Mouse (Mus musculus): ENCODE results near the gene Kmt5b. TPM values are rescaled to one million over a fixed set of nuclear protein-coding genes. Genes with fewer than 3 reads are reported as not detected.

Gene Kmt5b
- polyA plus RNA-seq, 1 experiment from 2014 or later: 59.9 TPM

DNA sequence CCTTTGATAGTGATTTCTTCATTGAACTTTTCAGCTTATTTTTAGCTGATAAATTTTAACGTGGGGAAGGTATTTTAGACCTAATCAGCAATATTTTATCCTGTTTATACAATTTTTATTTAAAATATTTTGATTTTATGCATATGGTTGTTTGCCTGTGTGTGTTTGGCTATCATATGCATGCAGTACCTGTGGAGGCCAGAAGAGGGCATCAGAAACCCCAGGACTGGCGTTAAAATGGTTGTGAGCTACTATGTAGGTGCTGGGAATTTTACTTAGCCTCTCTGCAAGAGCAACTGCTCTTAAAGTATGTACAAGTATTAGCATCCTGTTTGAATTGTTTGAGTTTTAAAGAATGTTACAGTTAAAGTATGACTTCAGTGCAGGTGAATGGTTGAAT is 97.7 kb downstream of the Kmt5b start:
- no peak overlapping the region for H3K9ac ChIP-seq
- peaks cover 3% of the 10 kb centered on the region; the same call in 1 of the 2 replicates for H3K36me3 ChIP-seq (replicated peaks)
- H3K9me3 ChIP-seq: no peaks in the 10 kb centered on the region
- no peaks in the 10 kb centered on the region for H3K4me1 ChIP-seq
- H3K27ac ChIP-seq: no peak overlapping the region
- no peaks in the 10 kb centered on the region for H3K27me3 ChIP-seq (replicated peaks)
- no peak for ATAC-seq (replicated peaks)
- H3K4me2 ChIP-seq: no peak overlapping the region
- 91% methylated on average over 2 of the region's 2 CpGs for WGBS
- no peak overlapping the region for H3K4me3 ChIP-seq

Other genes starting within 250 kb of the Kmt5b start
- gene Ppp6r3, start 191.7 kb upstream of the Kmt5b start, polyA plus RNA-seq (2015; fragmentation: Nextera tagmentation; extraction: Ambion mirVana): 55.7 and 65.4 TPM in 2 replicates
- 1.1 and 1.4 TPM in 2 replicates for gene Lrp5, start 80.9 kb upstream of the Kmt5b start, polyA plus RNA-seq (2015; fragmentation: Nextera tagmentation; extraction: Ambion mirVana)
- gene 1810055G02Rik, start 59.1 kb upstream of the Kmt5b start, polyA plus RNA-seq (2015; fragmentation: Nextera tagmentation; extraction: Ambion mirVana): 34.6 and 35.9 TPM in 2 replicates
- 65.6 and 66.3 TPM in 2 replicates for gene Chka, start 84.4 kb downstream of the Kmt5b start, polyA plus RNA-seq (2015; fragmentation: Nextera tagmentation; extraction: Ambion mirVana)
- gene Tcirg1, start 139.7 kb downstream of the Kmt5b start, polyA plus RNA-seq (2015; fragmentation: Nextera tagmentation; extraction: Ambion mirVana): 12.7 and 14.6 TPM in 2 replicates
- gene Ndufs8, start 145.4 kb downstream of the Kmt5b start, polyA plus RNA-seq (2015; fragmentation: Nextera tagmentation; extraction: Ambion mirVana): 246 and 258 TPM in 2 replicates
- 1.9 TPM in 2 replicates for gene Aldh3b1, start 162.4 kb downstream of the Kmt5b start, polyA plus RNA-seq (2015; fragmentation: Nextera tagmentation; extraction: Ambion mirVana)
- 11.7 and 11.8 TPM in 2 replicates for gene Unc93b1, start 167.8 kb downstream of the Kmt5b start, polyA plus RNA-seq (2015; fragmentation: Nextera tagmentation; extraction: Ambion mirVana)
- not detected in 2 replicates for gene Aldh3b3, start 191.2 kb downstream of the Kmt5b start, polyA plus RNA-seq (2015; fragmentation: Nextera tagmentation; extraction: Ambion mirVana)
- gene Aldh3b2, start 204.9 kb downstream of the Kmt5b start, polyA plus RNA-seq (2015; fragmentation: Nextera tagmentation; extraction: Ambion mirVana): 0.43 and 0.67 TPM in 2 replicates
- 1.7 and 2.2 TPM in 2 replicates for gene Acy3, start 219.1 kb downstream of the Kmt5b start, polyA plus RNA-seq (2015; fragmentation: Nextera tagmentation; extraction: Ambion mirVana)
- not detected in 2 replicates for gene Tbx10, start 225.3 kb downstream of the Kmt5b start, polyA plus RNA-seq (2015; fragmentation: Nextera tagmentation; extraction: Ambion mirVana)
- gene Nudt8, start 233.2 kb downstream of the Kmt5b start, polyA plus RNA-seq (2015; fragmentation: Nextera tagmentation; extraction: Ambion mirVana): 30.6 and 33.4 TPM in 2 replicates
- 6.5 and 8.3 TPM in 2 replicates for gene Gm49405, start 233.2 kb downstream of the Kmt5b start, polyA plus RNA-seq (2015; fragmentation: Nextera tagmentation; extraction: Ambion mirVana)
- gene Doc2g, start 235.9 kb downstream of the Kmt5b start, polyA plus RNA-seq (2015; fragmentation: Nextera tagmentation; extraction: Ambion mirVana): 8.4 and 12.1 TPM in 2 replicates
- 229 and 239 TPM in 2 replicates for gene Ndufv1, start 245.4 kb downstream of the Kmt5b start, polyA plus RNA-seq (2015; fragmentation: Nextera tagmentation; extraction: Ambion mirVana)

All from midbrain, embryonic 15.5 days (tissue).